Mouse (Mus musculus): ENCODE measurements around the gene Klk1b24.

DNA sequence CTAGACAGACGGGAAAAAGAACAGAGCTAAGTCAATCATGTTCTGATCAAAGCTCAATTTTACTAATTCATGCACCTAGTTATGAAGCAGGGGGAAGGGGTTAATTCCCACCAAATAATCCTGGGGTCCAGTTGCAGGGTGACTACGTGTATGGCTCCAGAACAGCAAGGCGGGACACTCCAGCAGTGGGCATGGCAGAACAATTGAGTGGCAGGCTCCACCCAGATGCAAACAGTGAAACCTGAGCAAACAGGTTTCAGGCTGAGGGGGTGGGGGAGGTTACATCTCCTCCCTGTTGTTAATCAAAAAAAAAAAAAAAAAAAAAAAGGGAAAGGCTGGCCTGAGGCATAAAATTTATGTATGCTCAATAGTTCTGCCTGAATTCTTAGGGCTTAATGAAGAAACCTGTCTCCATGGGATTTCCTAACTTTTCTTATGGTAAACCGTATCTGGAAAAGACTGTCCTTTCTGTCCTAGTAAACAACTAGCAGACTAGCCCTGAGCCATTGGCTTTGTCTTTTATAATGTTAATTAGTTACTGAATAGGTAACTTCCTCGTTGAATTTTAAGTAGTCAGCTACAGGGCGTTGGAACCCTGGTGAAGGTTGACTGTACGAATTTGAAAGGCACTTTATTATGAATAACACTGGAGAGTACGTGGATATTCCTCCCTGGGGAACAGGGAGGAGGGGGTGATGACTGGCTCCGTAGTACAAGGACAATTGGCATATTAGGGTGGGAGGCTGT is 8.6 kb upstream of the Klk1b24 start:
- TF ChIP-seq CTCF (IDR thresholded peaks at IDR 0.05; ENCODE audit: low read depth, low read length) = no peak
- no peak for TF ChIP-seq POLR2A (IDR thresholded peaks at IDR 0.05; ENCODE audit: borderline replicate concordance, low read depth, low read length)

All from bone marrow macrophage, adult 2 months (primary cell).